Mouse (Mus musculus): ENCODE data around the gene Itgb4. TPM values are rescaled to one million over a fixed set of nuclear protein-coding genes. Genes with fewer than 3 reads are reported as not detected.

Gene Itgb4
- polyA plus RNA-seq (2014; fragmentation: Illumina TruSeq; extraction: RNeasy Lipid Tissue Mini Kit (QIAGEN cat#74804); ENCODE audit: insufficient read depth, low read depth, low replicate concordance) = 2.0 TPM

GRCm38 (mm10) chr11:115974309-115975082, at the start of gene Itgb4:
Gene Itgb4, plus strand, starts transcription at chr11:115974709.

DNA sequence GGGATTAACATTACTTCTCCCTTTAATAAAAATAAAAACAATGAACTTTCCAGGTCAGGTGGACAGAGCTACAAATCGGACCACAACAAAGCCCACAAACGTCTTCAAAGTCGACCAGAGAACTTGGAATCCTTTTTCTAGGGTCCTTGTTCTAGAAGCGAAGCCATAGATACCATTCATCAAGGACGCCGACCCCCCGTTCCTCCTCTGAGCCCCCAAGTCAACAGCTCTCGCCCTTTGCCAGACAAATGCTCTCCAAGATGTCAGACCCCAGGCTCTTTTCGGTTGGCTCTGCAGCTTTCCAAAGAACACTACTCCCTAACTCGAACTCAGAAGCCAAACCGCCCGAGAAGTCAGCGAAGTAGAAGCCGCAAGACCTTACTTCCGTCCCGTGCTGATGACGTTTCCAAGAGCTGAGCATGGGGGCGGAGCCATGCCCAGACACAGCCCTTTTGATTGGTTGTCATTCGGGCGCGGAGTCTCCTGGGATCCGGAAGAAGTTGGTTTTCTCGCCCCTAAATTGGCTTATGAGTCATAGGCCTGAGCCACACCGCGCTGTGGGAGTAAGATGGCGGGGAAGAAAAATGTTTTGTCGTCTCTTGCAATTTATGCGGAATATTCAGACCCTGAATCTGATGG, 41.3 kb upstream of the Itgb4 start, which contains the start of the genes Sap30bp and Recql5:
Gene Sap30bp, plus strand, starts transcription at position 175 of the 639 bp plus-strand sequence.
Gene Recql5, minus strand, starts transcription at position 370 of the 639 bp plus-strand sequence.

DNA sequence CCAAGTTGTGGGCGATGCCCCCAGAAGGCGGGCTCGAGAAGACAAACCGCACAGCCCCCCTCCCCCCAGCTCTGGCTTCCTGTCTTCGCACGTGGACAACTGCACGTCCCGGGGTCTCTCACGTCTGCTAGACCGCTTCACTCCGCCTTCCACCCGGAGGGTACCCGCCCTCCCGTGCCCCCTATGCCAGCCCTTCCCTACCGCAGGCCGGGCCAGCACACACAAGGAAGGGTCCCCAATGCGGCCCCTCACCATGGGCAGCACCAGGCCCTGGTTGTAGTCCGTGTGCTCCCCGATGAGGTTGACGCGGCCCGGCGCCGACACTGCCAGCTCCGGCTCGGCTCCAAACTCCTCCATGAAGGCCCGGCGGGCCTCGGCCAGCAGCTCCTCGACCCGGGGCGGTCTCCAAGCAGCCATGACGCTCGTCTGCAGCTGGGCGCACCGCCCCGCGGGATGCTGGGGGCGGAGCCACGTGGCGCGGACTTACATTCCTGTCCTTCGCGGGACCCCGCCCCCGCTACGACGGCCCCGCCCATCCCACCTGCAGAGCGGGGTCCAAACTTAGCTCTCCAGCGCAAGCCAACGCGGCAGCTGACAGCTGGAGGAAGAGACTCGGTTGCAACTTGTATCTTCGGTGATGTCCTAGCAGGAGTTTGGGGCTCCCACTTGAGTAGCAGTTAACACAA, 37.9 kb downstream of the Itgb4 start, which contains the start of gene Galk1:
Gene Galk1, minus strand, starts transcription at position 458 of the 686 bp plus-strand sequence.

GRCm38 (mm10) chr11:116027756-116028155, 53.2 kb downstream of the Itgb4 start, which contains the start of gene H3f3b:
Gene H3f3b, minus strand, starts transcription at chr11:116027962.

DNA sequence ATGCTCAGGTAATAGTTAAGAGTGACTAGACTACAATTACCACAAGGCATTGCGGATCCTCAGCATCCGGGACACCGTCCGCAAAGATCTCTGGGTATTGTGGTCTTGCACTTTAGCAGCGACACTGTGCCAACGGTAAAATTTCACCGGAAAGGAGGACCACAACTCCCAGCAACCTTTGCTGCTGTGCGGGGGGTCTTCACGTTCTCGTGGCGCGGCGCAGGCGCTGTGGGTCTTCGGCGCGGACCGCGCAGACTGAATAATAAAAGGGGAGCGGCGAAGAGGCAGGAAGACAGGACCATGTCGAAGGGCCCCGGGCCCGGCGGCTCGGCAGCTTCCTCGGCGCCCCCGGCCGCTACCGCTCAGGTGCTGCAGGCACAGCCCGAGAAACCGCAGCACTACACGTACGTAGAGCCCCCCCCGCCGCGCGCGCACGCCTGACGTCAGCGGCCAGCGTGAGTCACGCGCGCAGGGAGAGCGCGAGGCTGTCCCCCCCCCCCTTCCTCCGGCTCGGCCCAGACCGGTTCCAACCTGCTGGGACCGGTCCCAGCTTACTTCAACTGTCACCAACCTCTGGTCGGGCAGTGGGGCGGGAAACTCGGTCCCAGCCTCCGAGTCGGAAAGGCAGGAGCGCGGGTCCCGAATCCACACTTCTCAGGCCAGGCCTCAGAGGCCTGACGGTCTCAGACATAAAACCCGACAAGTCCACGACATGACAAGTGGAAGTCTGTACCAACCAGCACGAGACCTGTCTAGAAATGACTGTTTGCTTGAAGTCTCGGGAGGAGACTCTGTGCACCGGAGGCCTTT, 55.8 kb downstream of the Itgb4 start, which contains the start of gene Unk:
Gene Unk, plus strand, starts transcription at position 235 of the 810 bp plus-strand sequence.

Other genes with a start within 250 kb of the Itgb4 start
- 11.1 TPM for gene Tmem94, start 209.3 kb upstream of the Itgb4 start, polyA plus RNA-seq (2014; fragmentation: Illumina TruSeq; extraction: RNeasy Lipid Tissue Mini Kit (QIAGEN cat#74804); ENCODE audit: insufficient read depth, low read depth, low replicate concordance)
- 27.9 TPM for gene Caskin2, start 161.1 kb upstream of the Itgb4 start, polyA plus RNA-seq (2014; fragmentation: Illumina TruSeq; extraction: RNeasy Lipid Tissue Mini Kit (QIAGEN cat#74804); ENCODE audit: insufficient read depth, low read depth, low replicate concordance)
- 12.5 TPM for gene Tsen54, start 160.0 kb upstream of the Itgb4 start, polyA plus RNA-seq (2014; fragmentation: Illumina TruSeq; extraction: RNeasy Lipid Tissue Mini Kit (QIAGEN cat#74804); ENCODE audit: insufficient read depth, low read depth, low replicate concordance)
- gene Llgl2, start 150.7 kb upstream of the Itgb4 start, polyA plus RNA-seq (2014; fragmentation: Illumina TruSeq; extraction: RNeasy Lipid Tissue Mini Kit (QIAGEN cat#74804); ENCODE audit: insufficient read depth, low read depth, low replicate concordance) = 39.5 TPM
- gene Myo15b, start 116.3 kb upstream of the Itgb4 start, polyA plus RNA-seq (2014; fragmentation: Illumina TruSeq; extraction: RNeasy Lipid Tissue Mini Kit (QIAGEN cat#74804); ENCODE audit: insufficient read depth, low read depth, low replicate concordance) = 1.1 TPM
- gene Smim5, start 74.7 kb upstream of the Itgb4 start, polyA plus RNA-seq (2014; fragmentation: Illumina TruSeq; extraction: RNeasy Lipid Tissue Mini Kit (QIAGEN cat#74804); ENCODE audit: insufficient read depth, low read depth, low replicate concordance) = 24.6 TPM
- gene Smim6, start 62.7 kb upstream of the Itgb4 start, polyA plus RNA-seq (2014; fragmentation: Illumina TruSeq; extraction: RNeasy Lipid Tissue Mini Kit (QIAGEN cat#74804); ENCODE audit: insufficient read depth, low read depth, low replicate concordance) = 56.4 TPM
- 14.9 TPM for gene Sap30bp, start 41.4 kb upstream of the Itgb4 start, polyA plus RNA-seq (2014; fragmentation: Illumina TruSeq; extraction: RNeasy Lipid Tissue Mini Kit (QIAGEN cat#74804); ENCODE audit: insufficient read depth, low read depth, low replicate concordance)
- gene Recql5, start 41.2 kb upstream of the Itgb4 start, polyA plus RNA-seq (2014; fragmentation: Illumina TruSeq; extraction: RNeasy Lipid Tissue Mini Kit (QIAGEN cat#74804); ENCODE audit: insufficient read depth, low read depth, low replicate concordance) = 8.3 TPM
- gene Galk1, start 38.0 kb downstream of the Itgb4 start, polyA plus RNA-seq (2014; fragmentation: Illumina TruSeq; extraction: RNeasy Lipid Tissue Mini Kit (QIAGEN cat#74804); ENCODE audit: insufficient read depth, low read depth, low replicate concordance) = 37.1 TPM
- gene H3f3b, start 53.3 kb downstream of the Itgb4 start, polyA plus RNA-seq (2014; fragmentation: Illumina TruSeq; extraction: RNeasy Lipid Tissue Mini Kit (QIAGEN cat#74804); ENCODE audit: insufficient read depth, low read depth, low replicate concordance) = 439 TPM
- gene Unk, start 55.6 kb downstream of the Itgb4 start, polyA plus RNA-seq (2014; fragmentation: Illumina TruSeq; extraction: RNeasy Lipid Tissue Mini Kit (QIAGEN cat#74804); ENCODE audit: insufficient read depth, low read depth, low replicate concordance) = 10.2 TPM
- gene Unc13d, start 103.3 kb downstream of the Itgb4 start, polyA plus RNA-seq (2014; fragmentation: Illumina TruSeq; extraction: RNeasy Lipid Tissue Mini Kit (QIAGEN cat#74804); ENCODE audit: insufficient read depth, low read depth, low replicate concordance) = 22.3 TPM
- 101 TPM for gene Wbp2, start 112.3 kb downstream of the Itgb4 start, polyA plus RNA-seq (2014; fragmentation: Illumina TruSeq; extraction: RNeasy Lipid Tissue Mini Kit (QIAGEN cat#74804); ENCODE audit: insufficient read depth, low read depth, low replicate concordance)
- 16.8 TPM for gene Trim47, start 152.5 kb downstream of the Itgb4 start, polyA plus RNA-seq (2014; fragmentation: Illumina TruSeq; extraction: RNeasy Lipid Tissue Mini Kit (QIAGEN cat#74804); ENCODE audit: insufficient read depth, low read depth, low replicate concordance)
- gene Trim65, start 156.4 kb downstream of the Itgb4 start, polyA plus RNA-seq (2014; fragmentation: Illumina TruSeq; extraction: RNeasy Lipid Tissue Mini Kit (QIAGEN cat#74804); ENCODE audit: insufficient read depth, low read depth, low replicate concordance) = 6.5 TPM
- gene Mrpl38, start 164.2 kb downstream of the Itgb4 start, polyA plus RNA-seq (2014; fragmentation: Illumina TruSeq; extraction: RNeasy Lipid Tissue Mini Kit (QIAGEN cat#74804); ENCODE audit: insufficient read depth, low read depth, low replicate concordance) = 30.3 TPM
- gene Fbf1, start 193.5 kb downstream of the Itgb4 start, polyA plus RNA-seq (2014; fragmentation: Illumina TruSeq; extraction: RNeasy Lipid Tissue Mini Kit (QIAGEN cat#74804); ENCODE audit: insufficient read depth, low read depth, low replicate concordance) = 10.5 TPM
- gene Ten1, start 224.1 kb downstream of the Itgb4 start, polyA plus RNA-seq (2014; fragmentation: Illumina TruSeq; extraction: RNeasy Lipid Tissue Mini Kit (QIAGEN cat#74804); ENCODE audit: insufficient read depth, low read depth, low replicate concordance) = 34.9 TPM
- 35.2 TPM for gene Acox1, start 224.3 kb downstream of the Itgb4 start, polyA plus RNA-seq (2014; fragmentation: Illumina TruSeq; extraction: RNeasy Lipid Tissue Mini Kit (QIAGEN cat#74804); ENCODE audit: insufficient read depth, low read depth, low replicate concordance)